Mouse (Mus musculus) neural tube, embryonic 14.5 days (tissue): ENCODE measurements around the gene Rad23b. TPM values are rescaled to one million over a fixed set of nuclear protein-coding genes. Genes with fewer than 3 reads are reported as not detected.
"Not testable (repeated sequence)": the region's sequence is repeated elsewhere in the genome, so short reads cannot be mapped to it uniquely, and the experiment has no call there.

Experiments used
- ATAC-seq: fragments of 200-750 bp; cut with Nextera tagmentation; 2 replicates; pipeline ENCODE4 v1.8.0; 2017; ENCODE audit warnings: low read depth, mild to moderate bottlenecking, moderate TSS enrichment, moderate library complexity
- H3K27ac ChIP-seq: fragments of 300-500 bp; sonication (generic); 2 replicates; pipeline ENCODE4 v1.5.1; 2014; ENCODE audit warnings: low read depth, mild to moderate bottlenecking, control low read depth, low read length, moderate library complexity, mixed read lengths
- H3K27me3 ChIP-seq: fragments of 300-500 bp; sonication (generic); 2 replicates; pipeline ENCODE4 v1.6.1; 2014; ENCODE audit warnings: low read length; ENCODE audit not compliant: control insufficient read depth, insufficient read depth
- H3K36me3 ChIP-seq: fragments of 300-500 bp; sonication (generic); 2 replicates; pipeline ENCODE4 v1.6.1; 2014; ENCODE audit warnings: low read length, mixed read lengths; ENCODE audit not compliant: control insufficient read depth, insufficient read depth
- H3K4me1 ChIP-seq: fragments of 300-500 bp; sonication (generic); 2 replicates; pipeline ENCODE4 v1.6.1; 2014; ENCODE audit warnings: low read length; ENCODE audit not compliant: control insufficient read depth, insufficient read depth
- H3K4me2 ChIP-seq: fragments of 300-500 bp; sonication (generic); 2 replicates; pipeline ENCODE4 v1.6.1; 2014; ENCODE audit warnings: mild to moderate bottlenecking, low read depth, low read length, control low read depth
- H3K4me3 ChIP-seq: fragments of 300-500 bp; sonication (generic); 2 replicates; pipeline ENCODE4 v1.5.1; 2014; ENCODE audit warnings: low read depth, low read length, control low read depth, mixed read lengths
- H3K9ac ChIP-seq: fragments of 300-500 bp; sonication (generic); replicated peaks from 2 replicates; pipeline ENCODE4 v1.6.1; 2014; ENCODE audit warnings: low read depth, mild to moderate bottlenecking, control low read depth, low read length, mixed read lengths
- H3K9me3 ChIP-seq: fragments of 300-500 bp; sonication (generic); 2 replicates; pipeline ENCODE4 v1.6.1; 2016; ENCODE audit warnings: low read length; ENCODE audit not compliant: control insufficient read depth
- WGBS: fragments of 180-500 bp; shearing (Covaris S2); extraction: QIAGEN DNeasy Blood & Tissue Kit; methylation state at CpG from one replicate; pipeline ENCODE4 v1.1.7; 2014; 5-methylcytosine and 5-hydroxymethylcytosine counted together
- polyA plus RNA-seq: library from polyadenylated mRNA; unstranded; fragments of >200 nt; fragmentation: Nextera tagmentation; extraction: Ambion mirVana; gene quantifications from 2 replicates; pipeline ENCODE4 v1.2.1, GENCODE M21; 2014

Rad23b gene
- polyA plus RNA-seq, 1 experiment from 2014 or later = 88.9 TPM

- Histone ChIP-seq H3K4me3 (no peak overlapping the region), H3K36me3 (no peaks in the 10 kb centered on the region), H3K9me3 (no peaks in the 10 kb centered on the region), H3K4me1 (no peaks in the 10 kb centered on the region), H3K4me2 (no peak overlapping the region), H3K27ac (no peak overlapping the region), H3K9ac (no peak overlapping the region), H3K27me3 (no peaks in the 10 kb centered on the region)
- 100% methylated on average over 1 of the region's 1 CpGs for WGBS
- no peak for ATAC-seq
Measured at GRCm38 (mm10) chr4:55406558-55406957, 56.7 kb downstream of the Rad23b start.

GRCm38 (mm10) chr4:55408081-55408480, 58.2 kb downstream of the Rad23b start:
- Histone ChIP-seq H3K27ac (no peak overlapping the region), H3K36me3 (no peaks in the 10 kb centered on the region), H3K27me3 (no peaks in the 10 kb centered on the region), H3K9me3 (no peaks in the 10 kb centered on the region), H3K4me3 (no peak overlapping the region), H3K4me2 (no peak overlapping the region), H3K4me1 (no peaks in the 10 kb centered on the region), H3K9ac (no peak overlapping the region)
- ATAC-seq = no peak
- 72% methylated on average over 2 of the region's 2 CpGs for WGBS

GRCm38 (mm10) chr4:55409025-55409424, 59.2 kb downstream of the Rad23b start:
- no peak overlapping the region for H3K27ac ChIP-seq
- ATAC-seq = no peak
- no peaks in the 10 kb centered on the region for H3K9me3 ChIP-seq
- H3K4me2 ChIP-seq = no peak overlapping the region
- no peaks in the 10 kb centered on the region for H3K27me3 ChIP-seq
- H3K9ac ChIP-seq = no peak overlapping the region
- no peak overlapping the region for H3K4me3 ChIP-seq
- no peaks in the 10 kb centered on the region for H3K36me3 ChIP-seq
- no peaks in the 10 kb centered on the region for H3K4me1 ChIP-seq
- 96% methylated on average over 16 of the region's 16 CpGs for WGBS

GRCm38 (mm10) chr4:55409578-55410224, 59.9 kb downstream of the Rad23b start:
- H3K4me1 ChIP-seq, H3K9ac ChIP-seq, H3K4me3 ChIP-seq, H3K27ac ChIP-seq, H3K36me3 ChIP-seq, H3K9me3 ChIP-seq, ATAC-seq, H3K4me2 ChIP-seq, H3K27me3 ChIP-seq: not testable (repeated sequence)
- 87% methylated on average over 1 of the region's 1 CpGs for WGBS

GRCm38 (mm10) chr4:55415864-55416263, 66.0 kb downstream of the Rad23b start:
- Histone ChIP-seq H3K4me2 (no peak overlapping the region), H3K27ac (no peak overlapping the region), H3K36me3 (no peaks in the 10 kb centered on the region), H3K4me3 (no peak overlapping the region), H3K9me3 (no peaks in the 10 kb centered on the region), H3K27me3 (no peaks in the 10 kb centered on the region), H3K4me1 (no peaks in the 10 kb centered on the region), H3K9ac (no peak overlapping the region)
- peak; percentile 89; the same call in 1 of the 2 replicates for ATAC-seq
- 29% methylated on average over 3 of the region's 3 CpGs for WGBS

GRCm38 (mm10) chr4:55426250-55426649, 76.4 kb downstream of the Rad23b start:
- no peaks in the 10 kb centered on the region for H3K9me3 ChIP-seq
- H3K4me1 ChIP-seq = no peaks in the 10 kb centered on the region
- H3K9ac ChIP-seq = no peak overlapping the region
- H3K27ac ChIP-seq = no peak overlapping the region
- H3K4me3 ChIP-seq = no peak overlapping the region
- WGBS = 90% methylated on average over 4 of the region's 4 CpGs
- ATAC-seq = no peak
- no peaks in the 10 kb centered on the region for H3K27me3 ChIP-seq
- no peak overlapping the region for H3K4me2 ChIP-seq
- no peaks in the 10 kb centered on the region for H3K36me3 ChIP-seq

Other genes with a start within 250 kb of the Rad23b start
- gene Klf4, start 182.4 kb downstream of the Rad23b start, polyA plus RNA-seq = 2.6 and 2.8 TPM in 2 replicates